ENCODE assay signal across 27 mouse cellular contexts in the genomic region with DNA sequence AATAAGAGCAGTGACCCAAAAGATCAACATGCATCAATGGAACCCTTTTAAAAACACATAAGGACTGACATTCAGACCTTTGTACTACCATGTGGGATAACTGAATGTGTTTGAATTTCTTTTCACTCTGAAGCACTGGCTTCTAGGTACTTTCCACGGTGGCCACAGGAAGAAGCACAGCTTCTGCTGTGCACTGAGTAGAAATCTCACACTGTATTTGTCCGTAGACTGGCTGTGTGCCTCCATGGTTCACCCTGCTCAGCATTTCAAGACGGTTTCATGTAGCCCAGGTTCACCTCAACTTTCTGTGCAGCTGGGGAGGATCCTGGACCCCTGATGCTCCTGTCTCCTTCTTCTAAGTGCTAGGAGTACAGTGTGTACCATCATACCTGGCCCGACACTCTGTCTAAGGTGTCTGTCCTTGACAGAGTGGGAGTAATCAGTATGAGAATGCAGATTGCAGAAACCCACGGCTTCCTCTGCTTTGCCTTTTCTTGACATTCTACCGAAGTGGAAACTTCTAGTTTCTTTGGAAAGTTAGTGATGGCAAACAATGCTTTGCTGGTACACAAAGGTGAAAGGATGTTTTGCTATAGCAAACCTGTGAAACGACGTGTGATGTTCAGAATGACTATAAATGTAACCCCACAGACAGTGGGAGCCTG. TPM values are rescaled to one million over a fixed set of nuclear protein-coding genes. Genes with fewer than 3 reads are reported as not detected.
DNase-seq lines count a peak whose midpoint lies in the region; ATAC-seq and TF ChIP-seq lines count a peak whose summit lies in the region.
"Had no signal": no experiment of that assay in that cellular context is flagged by ENCODE, and none has a peak within 500 bp of the region (broad histone marks: within the 10 kb centered on the region; RNA-seq: fewer than 3 reads in every experiment).

No protein-coding gene starts in this region.

- ATAC-seq in activated CD4-positive, CD25-positive, alpha-beta regulatory T cell, adult 4 months, result peak; percentile 80
- peak; percentile 83 for ATAC-seq in inflammation-experienced regulatory T-cells, adult 6 months
- ATAC-seq: forebrain, embryonic 14.5 days; forebrain, embryonic 16.5 days; Patski had no signal

- H3K27ac ChIP-seq in layer of hippocampus, adult 2 months, result no peak overlapping the region
- H3K27ac ChIP-seq: embryonic facial prominence, embryonic 13.5 days; embryonic facial prominence, embryonic 15.5 days; forebrain, embryonic 10.5 days; forebrain, embryonic 12.5 days had no signal

- TF ChIP-seq CTCF in layer of hippocampus, adult 2 months (conservative IDR thresholded peaks at IDR 0.05), result no peak

- DNase-seq in CD4-positive helper T cell, adult 2 months (ENCODE audit: low read depth, low spot score), result peak; percentile 50
- DNase-seq in CD4-positive, CD25-positive, alpha-beta regulatory T cell, adult 2 months (ENCODE audit: low read depth, low spot score), result peak; percentile 54
- no peak for DNase-seq in heart, postnatal 4 days
- no peak for DNase-seq in gastrocnemius, postnatal 4 days (ENCODE audit: low spot score in 2 of 2)
- no peak for DNase-seq in spleen, adult 12 weeks (ENCODE audit: low spot score)
- DNase-seq in layer of hippocampus, adult 2 months (ENCODE audit: low spot score in 2 of 2), result no peak
- DNase-seq: adrenal gland, adult 2 months; adrenal gland, postnatal 10 days; adrenal gland, postnatal 25 days; cerebellum, adult 18-20 months; cerebellum, adult 8-10 months; cerebellum, adult 9-11 months; embryo, embryonic 11 days had no signal

- H3K4me3 ChIP-seq in layer of hippocampus, adult 2 months, result no peak overlapping the region
- H3K4me3 ChIP-seq: embryonic facial prominence, embryonic 13.5 days; embryonic facial prominence, embryonic 15.5 days; erythroblast, embryonic 14.5 days; forebrain, embryonic 10.5 days; forebrain, embryonic 12.5 days had no signal

RNA-seq across cellular contexts. Expression of a gene that starts 11.5 kb away (rescaled TPM):
- not detected for polyA plus RNA-seq in activated CD4-positive, CD25-positive, alpha-beta regulatory T cell, adult 4 months (2017; shearing (Covaris generic))
- polyA plus RNA-seq in inflammation-experienced regulatory T-cells, adult 6 months (2017; shearing (Covaris generic)), result under 1 TPM in 2 of 3 experiments, not detected in 1; 0.28 to 0.43 TPM
- total RNA-seq in heart, postnatal 4 days (2021), result under 1 TPM; 0.21 to 0.54 TPM
- 10 to 100 TPM; 68.6 to 81.2 TPM for total RNA-seq in gastrocnemius, postnatal 4 days (2021)
- under 1 TPM; 0.69 to 0.83 TPM for total RNA-seq in layer of hippocampus, adult 2 months (2021)
- total RNA-seq: adrenal gland, adult 2 months; adrenal gland, postnatal 25 days; CH12.LX; common myeloid progenitor, adult 5-6 weeks had no signal
- polyA plus RNA-seq: adrenal gland, adult 2 months; C2C12; erythroblast, embryonic 14.5 days; G1E; Patski had no signal

RNA-seq across cellular contexts. Expression of a gene that starts 29.9 kb away (rescaled TPM):
- polyA plus RNA-seq in activated CD4-positive, CD25-positive, alpha-beta regulatory T cell, adult 4 months (2017; shearing (Covaris generic)), result 1 to 10 TPM; 5.2 to 8.0 TPM
- 10 to 100 TPM in 2 of 3 experiments, 1 to 10 TPM in 1; 5.5 to 12.3 (median 11.1) TPM for polyA plus RNA-seq in inflammation-experienced regulatory T-cells, adult 6 months (2017; shearing (Covaris generic))
- total RNA-seq in heart, postnatal 4 days (2021), result under 1 TPM; 0.45 to 0.86 TPM
- 1 to 10 TPM; 1.7 to 2.5 TPM for total RNA-seq in gastrocnemius, postnatal 4 days (2021)
- total RNA-seq in layer of hippocampus, adult 2 months (2021), result 1 to 10 TPM; 7.8 to 7.9 TPM
- polyA plus RNA-seq: C2C12; erythroblast, embryonic 14.5 days; G1E had no signal

Comparison
In these comparisons a context has a peak if more than half of its experiments do, and no peak if none do; other contexts are left out.
1. DNase-seq: peak in CD4-positive helper T cell, adult 2 months (single experiment) and CD4-positive, CD25-positive, alpha-beta regulatory T cell, adult 2 months (single experiment); none in heart, postnatal 4 days (single experiment), gastrocnemius, postnatal 4 days (0 of 2), spleen, adult 12 weeks (single experiment) and layer of hippocampus, adult 2 months (0 of 2).
2. RNA of a gene that starts 11.5 kb away (total RNA-seq): 68.6 to 81.2 TPM in gastrocnemius, postnatal 4 days; 0.69 to 0.83 TPM in layer of hippocampus, adult 2 months and 0.21 to 0.54 TPM in heart, postnatal 4 days; every median in the first group is over 10 times any median in the second.